Mouse (Mus musculus) thymus, postnatal 25 days (tissue): ENCODE data around the gene Sdk1.

Experiments
- DNase-seq: peaks from one replicate; pipeline ENCODE4 v3.0.0; 2022

Gene Sdk1

GRCm38 (mm10) chr5:141240841-141241543, at the start of gene Sdk1:
Gene Sdk1 (plus strand): TSS chr5:141241490.
- peak; percentile 91 for DNase-seq

GRCm38 (mm10) chr5:141197278-141197677, 44.0 kb upstream of the Sdk1 start:
- DNase-seq = no peak

- no peak for DNase-seq
These were observed 38.8 kb upstream of the Sdk1 start for GRCm38 (mm10) chr5:141202276-141203065.

- DNase-seq = no peak
These were observed 34.2 kb upstream of the Sdk1 start for GRCm38 (mm10) chr5:141207061-141207460.

GRCm38 (mm10) chr5:141225243-141225642, 16.0 kb upstream of the Sdk1 start:
- DNase-seq = no peak

GRCm38 (mm10) chr5:141234326-141234725, 7.0 kb upstream of the Sdk1 start:
- no peak for DNase-seq

GRCm38 (mm10) chr5:141239401-141239800, 1.9 kb upstream of the Sdk1 start:
- no peak for DNase-seq

GRCm38 (mm10) chr5:141240441-141240840, 849 bp upstream of the Sdk1 start:
- DNase-seq = peak; percentile 2

GRCm38 (mm10) chr5:141241645-141242284, 475 bp downstream of the Sdk1 start:
- peak; percentile 4 for DNase-seq

- DNase-seq = no peak
These were observed 2.1 kb downstream of the Sdk1 start for GRCm38 (mm10) chr5:141243253-141243965.

GRCm38 (mm10) chr5:141264253-141264652, 23.0 kb downstream of the Sdk1 start:
- DNase-seq = no peak

- DNase-seq = no peak
These were observed 35.8 kb downstream of the Sdk1 start for GRCm38 (mm10) chr5:141277112-141277511.

- no peak for DNase-seq
These were observed 40.5 kb downstream of the Sdk1 start for GRCm38 (mm10) chr5:141281751-141282150.

- no peak for DNase-seq
These were observed 48.3 kb downstream of the Sdk1 start for GRCm38 (mm10) chr5:141289611-141290010.

GRCm38 (mm10) chr5:141295240-141295639, 54.0 kb downstream of the Sdk1 start:
- no peak for DNase-seq

- no peak for DNase-seq
These were observed 61.0 kb downstream of the Sdk1 start for GRCm38 (mm10) chr5:141302287-141302694.

GRCm38 (mm10) chr5:141303746-141304145, 62.5 kb downstream of the Sdk1 start:
- no peak for DNase-seq

GRCm38 (mm10) chr5:141304706-141305105, 63.4 kb downstream of the Sdk1 start:
- DNase-seq = no peak

GRCm38 (mm10) chr5:141310641-141311040, 69.4 kb downstream of the Sdk1 start:
- DNase-seq = no peak

GRCm38 (mm10) chr5:141311801-141312200, 70.5 kb downstream of the Sdk1 start:
- DNase-seq = no peak

GRCm38 (mm10) chr5:141312305-141312704, 71.0 kb downstream of the Sdk1 start:
- no peak for DNase-seq

- DNase-seq = no peak
These were observed 75.8 kb downstream of the Sdk1 start for GRCm38 (mm10) chr5:141317095-141317494.

GRCm38 (mm10) chr5:141324910-141325309, 83.6 kb downstream of the Sdk1 start:
- no peak for DNase-seq
